Mouse (Mus musculus) liver, embryonic 15.5 days (tissue): Measurements from ENCODE around the gene 2310011J03Rik. TPM values are rescaled to one million over a fixed set of nuclear protein-coding genes. Genes with fewer than 3 reads are reported as not detected.
"Not testable (repeated sequence)": the region's sequence is repeated elsewhere in the genome, so short reads cannot be mapped to it uniquely, and the experiment has no call there.

Experiments
- ATAC-seq: fragments of 200-750 bp; cut with Nextera tagmentation; 2 replicates; pipeline ENCODE4 v1.8.0; 2017; ENCODE audit warnings: moderate number of reproducible peaks, mild to moderate bottlenecking, moderate library complexity; ENCODE audit not compliant: insufficient read depth
- H3K27ac ChIP-seq: fragments of 300-500 bp; sonication (generic); replicated peaks from 2 replicates; pipeline ENCODE4 v1.5.1; 2015; ENCODE audit warnings: mild to moderate bottlenecking, inconsistent platforms
- H3K27me3 ChIP-seq: fragments of 300-500 bp; sonication (generic); 2 replicates; pipeline ENCODE4 v1.6.1; 2015; ENCODE audit warnings: mild to moderate bottlenecking, inconsistent platforms
- H3K36me3 ChIP-seq: fragments of 300-500 bp; sonication (generic); replicated peaks from 2 replicates; pipeline ENCODE4 v1.6.1; 2015; ENCODE audit warnings: moderate library complexity, mild to moderate bottlenecking, inconsistent platforms
- H3K4me1 ChIP-seq: fragments of 300-500 bp; sonication (generic); replicated peaks from 2 replicates; pipeline ENCODE4 v1.6.1; 2015; ENCODE audit warnings: inconsistent platforms
- H3K4me2 ChIP-seq: fragments of 300-500 bp; sonication (generic); 2 replicates; pipeline ENCODE4 v1.6.1; 2015; ENCODE audit warnings: moderate library complexity, mild to moderate bottlenecking, inconsistent platforms
- H3K4me3 ChIP-seq: fragments of 300-500 bp; sonication (generic); replicated peaks from 2 replicates; pipeline ENCODE4 v1.5.1; 2015; ENCODE audit warnings: mild to moderate bottlenecking, inconsistent platforms
- H3K9ac ChIP-seq: fragments of 300-500 bp; sonication (generic); 2 replicates; pipeline ENCODE4 v1.6.1; 2015; ENCODE audit warnings: moderate library complexity, mild to moderate bottlenecking, inconsistent platforms
- H3K9me3 ChIP-seq: fragments of 300-500 bp; sonication (generic); replicated peaks from 2 replicates; pipeline ENCODE4 v1.6.1; 2016; ENCODE audit warnings: inconsistent platforms
- WGBS: fragments of 180-500 bp; shearing (Covaris S2); methylation state at CpG from one replicate; pipeline ENCODE4 v1.1.7; 2015; ENCODE audit warnings: mixed read lengths; ENCODE audit not compliant: insufficient replicate concordance; 5-methylcytosine and 5-hydroxymethylcytosine counted together
- polyA plus RNA-seq: library from polyadenylated mRNA; unstranded; fragments of >200 nt; fragmentation: Nextera tagmentation; extraction: Ambion mirVana; gene quantifications from 2 replicates; pipeline ENCODE4 v1.2.1, GENCODE M21; 2015

Gene 2310011J03Rik
- polyA plus RNA-seq, 1 experiment from 2014 or later: 32.4 TPM

DNA sequence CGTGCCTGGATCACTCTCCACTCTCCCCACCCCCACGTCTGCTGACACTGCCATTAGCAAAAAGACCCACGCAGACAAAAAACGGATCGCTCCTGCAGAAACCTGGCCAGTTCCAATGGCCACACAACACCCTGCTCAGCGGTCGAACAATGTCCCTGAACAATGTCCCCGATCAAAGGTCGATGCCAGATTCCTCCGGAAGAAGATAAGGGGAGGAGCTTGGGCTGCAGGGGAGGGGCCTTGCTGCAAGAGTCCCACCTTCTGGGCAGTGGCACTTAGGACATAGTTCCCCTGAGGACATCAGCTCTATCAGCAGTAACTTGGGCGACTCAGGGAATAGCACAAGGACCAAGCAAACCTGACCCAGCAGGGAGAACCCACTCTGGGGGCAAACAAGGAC is 31.6 kb upstream of the 2310011J03Rik start:
- no peak for ATAC-seq
- Histone ChIP-seq H3K27me3 (peaks cover 99% of the 10 kb centered on the region), H3K4me1 (peaks cover 50% of the 10 kb centered on the region)

DNA sequence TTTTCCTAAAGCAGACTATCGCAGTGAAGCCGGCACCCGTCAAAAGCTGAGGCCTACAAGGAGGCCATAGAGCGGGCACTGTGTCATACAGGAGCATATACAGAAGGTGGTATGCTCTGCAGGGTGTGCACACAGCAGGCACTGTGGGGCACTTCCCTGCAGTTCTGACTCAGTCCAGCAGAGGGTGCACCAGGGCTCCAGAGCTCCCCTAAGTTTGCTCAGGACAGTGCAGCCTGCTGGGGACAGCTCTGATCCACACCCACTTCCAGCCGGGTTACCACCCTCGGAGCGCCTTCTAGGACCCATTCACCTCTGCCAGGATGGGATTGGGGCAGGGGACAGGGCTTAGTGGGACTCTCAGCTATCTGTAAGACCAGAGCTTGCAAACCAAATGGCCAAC is 30.0 kb upstream of the 2310011J03Rik start:
- H3K4me2 ChIP-seq: no peak overlapping the region
- no peaks in the 10 kb centered on the region for H3K9me3 ChIP-seq
- no peak overlapping the region for H3K9ac ChIP-seq
- no peaks in the 10 kb centered on the region for H3K36me3 ChIP-seq
- 3% methylated on average over 7 of the region's 7 CpGs for WGBS
- peaks cover 49% of the 10 kb centered on the region for H3K4me1 ChIP-seq
- no peak overlapping the region for H3K4me3 ChIP-seq
- peak; percentile 65 for ATAC-seq
- peaks cover 97% of the 10 kb centered on the region for H3K27me3 ChIP-seq
- H3K27ac ChIP-seq: no peak overlapping the region

More for the DNA sequence above, 31.6 kb upstream of the 2310011J03Rik start:
- Histone ChIP-seq H3K9me3 (no peaks in the 10 kb centered on the region), H3K4me2 (peak overlapping the region; percentile 16; the same call in 1 of the 2 replicates), H3K4me3 (no peak overlapping the region), H3K27ac (no peak overlapping the region), H3K36me3 (no peaks in the 10 kb centered on the region), H3K9ac (no peak overlapping the region)
- 12% methylated on average over 11 of the region's 11 CpGs for WGBS

DNA sequence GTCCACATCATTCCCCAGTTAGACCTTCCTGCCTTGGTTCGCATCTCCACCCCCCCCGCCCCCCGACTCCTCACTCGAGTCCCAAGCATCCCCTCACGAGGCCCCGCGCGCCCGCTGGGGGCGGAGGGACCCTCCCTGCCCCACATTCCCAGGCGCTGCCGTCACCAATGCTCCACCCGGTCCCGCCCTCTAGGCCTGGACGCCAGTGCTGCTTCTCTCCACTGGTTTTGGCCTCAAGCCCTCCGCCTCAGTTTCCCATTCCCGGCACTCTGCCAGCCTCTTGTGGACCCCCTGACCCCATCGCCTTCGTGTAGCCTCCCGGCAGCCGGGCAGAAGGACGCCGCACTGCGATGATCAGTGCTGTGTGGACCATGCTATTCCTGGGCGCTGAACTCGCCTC is 28.6 kb upstream of the 2310011J03Rik start:
- no peak overlapping the region for H3K4me2 ChIP-seq
- peaks cover 62% of the 10 kb centered on the region for H3K4me1 ChIP-seq
- H3K36me3 ChIP-seq: no peaks in the 10 kb centered on the region
- WGBS: 22% methylated on average over 26 of the region's 26 CpGs
- ATAC-seq: no peak
- no peak overlapping the region for H3K4me3 ChIP-seq
- H3K27ac ChIP-seq: no peak overlapping the region
- H3K9ac ChIP-seq: no peak overlapping the region
- no peaks in the 10 kb centered on the region for H3K9me3 ChIP-seq
- peaks cover 89% of the 10 kb centered on the region for H3K27me3 ChIP-seq

DNA sequence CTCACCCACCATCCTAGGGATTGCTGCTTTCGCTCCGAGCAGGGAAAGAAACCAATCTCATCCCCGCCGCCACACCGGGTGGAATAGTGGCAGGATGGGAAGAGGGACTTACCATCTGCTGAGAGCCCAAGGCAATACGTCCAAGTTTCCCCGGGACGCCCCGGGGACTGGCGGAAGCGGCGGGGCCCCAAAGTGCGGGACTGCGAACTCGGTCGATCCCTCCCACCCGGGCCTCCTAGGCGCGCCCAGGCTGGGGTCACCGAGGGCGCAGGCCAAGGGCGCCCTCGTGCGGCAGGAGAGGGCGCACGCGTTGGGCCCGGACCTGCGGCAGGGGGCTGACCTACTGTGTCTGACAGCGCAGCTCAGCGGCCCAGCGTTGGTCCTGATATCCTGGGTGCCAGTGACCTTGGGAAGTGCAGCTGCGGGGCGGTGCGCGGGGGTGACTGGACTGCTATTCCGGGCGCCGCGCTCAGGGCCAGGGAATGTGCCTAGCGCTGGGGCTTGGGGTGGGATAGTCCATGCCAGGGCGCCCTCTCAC is 28.0 kb upstream of the 2310011J03Rik start, which contains the start of gene Adamtsl5:
Adamtsl5 (minus strand) TSS at position 169 of the 538 bp plus-strand sequence.
- 1% methylated on average over 42 of the region's 42 CpGs for WGBS
- peaks cover 69% of the 10 kb centered on the region for H3K4me1 ChIP-seq
- no peaks in the 10 kb centered on the region for H3K9me3 ChIP-seq
- peak within 1 kb of the TSS; percentile 54 for H3K9ac ChIP-seq
- no peak within 1 kb of the TSS for H3K27ac ChIP-seq
- peak within 1 kb of the TSS; percentile 89 for H3K4me2 ChIP-seq
- H3K36me3 ChIP-seq: no peaks in the 10 kb centered on the region
- H3K27me3 ChIP-seq: peaks cover 87% of the 10 kb centered on the region
- ATAC-seq: no peak
- peak within 1 kb of the TSS; percentile 57 for H3K4me3 ChIP-seq

DNA sequence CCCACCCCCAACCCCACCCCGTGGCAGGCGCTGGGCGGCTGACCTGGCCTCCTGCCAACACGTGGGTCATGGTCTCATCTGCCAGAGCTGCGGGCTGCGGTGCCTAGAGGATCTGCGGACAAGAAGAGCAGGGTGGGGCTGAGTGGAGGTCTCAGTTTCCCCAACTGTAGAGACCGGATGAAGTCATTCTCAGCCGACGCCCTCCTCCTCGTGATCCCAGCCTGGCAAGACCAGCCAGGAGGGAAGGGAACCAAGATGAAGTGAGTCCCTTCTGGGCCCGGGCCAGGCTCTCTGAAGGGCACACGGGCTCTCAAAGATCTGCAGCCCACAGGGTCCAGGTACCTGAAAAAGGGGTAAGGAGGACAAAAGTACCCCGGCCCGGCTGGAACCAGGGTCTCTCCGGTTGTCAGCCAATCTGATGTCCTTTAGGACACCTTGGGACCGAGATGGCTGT is 27.2 kb upstream of the 2310011J03Rik start:
- H3K4me1 ChIP-seq: peaks cover 74% of the 10 kb centered on the region
- peak overlapping the region; percentile 54; the same call in 1 of the 2 replicates for H3K9ac ChIP-seq
- H3K4me2 ChIP-seq: peak overlapping the region; percentile 89
- H3K9me3 ChIP-seq: no peaks in the 10 kb centered on the region
- H3K4me3 ChIP-seq: peak overlapping the region; percentile 57
- no peaks in the 10 kb centered on the region for H3K36me3 ChIP-seq
- H3K27me3 ChIP-seq: peaks cover 87% of the 10 kb centered on the region
- no peak for ATAC-seq
- H3K27ac ChIP-seq: no peak overlapping the region
- WGBS: 10% methylated on average over 17 of the region's 17 CpGs

DNA sequence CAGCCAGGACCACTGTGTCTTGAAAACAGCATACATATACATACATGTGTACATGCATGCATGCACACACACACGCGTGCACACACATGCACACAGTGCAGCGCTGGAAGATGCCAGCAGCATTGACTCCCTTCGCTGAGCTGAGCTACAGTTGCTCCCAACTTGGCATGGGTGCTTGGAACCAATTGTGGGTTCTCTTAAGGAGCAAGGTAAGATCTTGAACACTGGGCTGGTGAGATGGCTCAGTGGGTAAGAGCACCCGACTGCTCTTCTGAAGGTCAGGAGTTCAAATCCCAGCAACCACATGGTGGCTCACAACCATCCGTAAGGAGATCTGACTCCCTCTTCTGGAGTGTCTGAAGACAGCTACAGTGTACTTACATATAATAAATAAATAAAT is 25.6 kb upstream of the 2310011J03Rik start:
- 0 out of 2 replicates have a peak overlapping the region, but pooled peaks have one; percentile 83 for H3K4me2 ChIP-seq
- H3K9ac ChIP-seq, H3K4me3 ChIP-seq, H3K36me3 ChIP-seq, ATAC-seq, H3K9me3 ChIP-seq: not testable (repeated sequence)
- H3K27me3 ChIP-seq: peaks cover 87% of the 10 kb centered on the region
- peaks cover 84% of the 10 kb centered on the region for H3K4me1 ChIP-seq
- H3K27ac ChIP-seq: peak overlapping the region; percentile 97; the same call in 1 of the 2 replicates
- 75% methylated on average over 6 of the region's 6 CpGs for WGBS

DNA sequence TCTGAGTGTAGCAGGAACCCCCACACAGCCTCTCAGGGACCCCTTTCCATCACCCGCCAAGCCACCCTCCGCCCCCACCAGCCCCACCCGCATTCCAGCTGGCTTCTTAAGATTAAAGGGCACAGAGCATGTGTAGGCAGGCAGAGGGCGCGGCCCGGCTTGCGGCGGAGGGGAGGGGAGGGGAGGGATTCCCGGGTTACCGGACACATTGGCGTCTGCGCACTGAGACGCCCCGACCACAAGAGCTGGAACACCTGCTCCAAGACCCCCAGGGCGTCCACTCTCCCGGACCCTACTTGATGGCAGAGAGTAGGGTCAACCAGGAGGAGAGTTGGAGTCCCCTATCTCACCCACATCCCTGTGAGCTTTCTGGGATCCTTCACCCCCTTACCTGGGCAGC is 24.8 kb upstream of the 2310011J03Rik start:
- ATAC-seq: peak; percentile 22
- H3K9ac ChIP-seq: peak overlapping the region; percentile 57
- H3K4me2 ChIP-seq: peak overlapping the region; percentile 83
- peak overlapping the region; percentile 54 for H3K4me3 ChIP-seq
- 4% methylated on average over 16 of the region's 16 CpGs for WGBS
- H3K4me1 ChIP-seq: peaks cover 84% of the 10 kb centered on the region
- H3K9me3 ChIP-seq: no peaks in the 10 kb centered on the region
- H3K27ac ChIP-seq: peak overlapping the region; percentile 97
- no peaks in the 10 kb centered on the region for H3K36me3 ChIP-seq
- H3K27me3 ChIP-seq: peaks cover 87% of the 10 kb centered on the region

DNA sequence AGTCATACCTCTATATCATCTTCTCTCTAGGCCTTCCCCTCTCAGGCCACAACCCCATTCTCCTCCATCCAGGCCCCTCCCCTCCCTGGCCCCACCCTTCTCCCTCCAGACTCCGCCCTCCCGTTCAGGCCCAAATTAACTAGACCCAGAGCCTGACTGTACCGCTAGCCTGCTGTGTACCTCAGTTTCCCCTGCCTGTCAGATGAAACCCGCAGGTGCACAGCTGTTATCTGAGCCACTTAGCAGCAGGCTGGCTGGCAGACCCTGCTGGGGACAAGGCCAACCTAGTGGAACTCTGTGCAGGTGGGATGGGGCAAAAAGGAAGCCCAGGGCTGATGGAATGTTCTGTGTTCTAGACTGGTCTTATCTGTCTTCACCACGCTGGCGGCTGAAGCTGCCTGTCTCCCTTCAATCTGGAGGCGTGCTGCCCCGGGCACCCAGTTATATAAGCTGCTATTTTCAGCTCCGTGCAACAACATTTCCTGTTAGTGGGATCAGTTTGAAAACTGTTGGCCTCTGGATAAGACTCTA is 23.9 kb upstream of the 2310011J03Rik start:
- Histone ChIP-seq H3K9ac (peak overlapping the region; percentile 57), H3K27ac (peak overlapping the region; percentile 97)

DNA sequence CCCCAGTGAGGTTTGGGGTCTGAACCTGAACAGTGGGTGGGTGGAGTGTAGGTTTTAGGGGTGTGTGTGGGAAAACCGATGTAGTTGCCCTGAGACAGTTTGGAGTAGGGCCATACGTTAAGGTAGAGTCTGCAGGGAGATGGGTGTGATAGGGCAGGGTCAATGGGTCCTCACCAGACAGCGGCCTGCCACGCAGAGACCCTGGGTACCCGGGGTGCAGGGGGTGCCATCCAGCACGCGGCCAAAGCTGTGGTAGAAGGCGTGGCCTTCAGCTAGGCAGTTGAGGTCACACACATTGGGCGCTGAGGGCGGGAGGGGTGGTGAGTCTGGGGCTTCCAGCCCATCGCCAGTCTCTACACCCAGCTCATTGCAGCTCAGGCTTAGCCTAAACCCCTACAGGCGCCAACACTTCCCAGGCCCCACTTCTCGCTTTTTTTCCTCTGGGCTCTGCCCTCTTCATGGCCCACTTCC is 23.1 kb upstream of the 2310011J03Rik start:
- ATAC-seq: peak; percentile 10; the same call in 1 of the 2 replicates
- Histone ChIP-seq H3K4me1 (peaks cover 80% of the 10 kb centered on the region), H3K27ac (peak overlapping the region; percentile 97), H3K9ac (peak overlapping the region; percentile 57; the same call in 1 of the 2 replicates), H3K27me3 (peaks cover 71% of the 10 kb centered on the region), H3K36me3 (no peaks in the 10 kb centered on the region), H3K4me3 (peak overlapping the region; percentile 54), H3K9me3 (no peaks in the 10 kb centered on the region), H3K4me2 (peak overlapping the region; percentile 83)
- WGBS: 17% methylated on average over 13 of the region's 13 CpGs

More for the DNA sequence above, 23.9 kb upstream of the 2310011J03Rik start:
- Histone ChIP-seq H3K27me3 (peaks cover 78% of the 10 kb centered on the region), H3K36me3 (no peaks in the 10 kb centered on the region), H3K4me1 (peaks cover 88% of the 10 kb centered on the region), H3K4me3 (peak overlapping the region; percentile 54), H3K4me2 (peak overlapping the region; percentile 83), H3K9me3 (no peaks in the 10 kb centered on the region)
- ATAC-seq: peak; percentile 81
- 7% methylated on average over 9 of the region's 9 CpGs for WGBS

DNA sequence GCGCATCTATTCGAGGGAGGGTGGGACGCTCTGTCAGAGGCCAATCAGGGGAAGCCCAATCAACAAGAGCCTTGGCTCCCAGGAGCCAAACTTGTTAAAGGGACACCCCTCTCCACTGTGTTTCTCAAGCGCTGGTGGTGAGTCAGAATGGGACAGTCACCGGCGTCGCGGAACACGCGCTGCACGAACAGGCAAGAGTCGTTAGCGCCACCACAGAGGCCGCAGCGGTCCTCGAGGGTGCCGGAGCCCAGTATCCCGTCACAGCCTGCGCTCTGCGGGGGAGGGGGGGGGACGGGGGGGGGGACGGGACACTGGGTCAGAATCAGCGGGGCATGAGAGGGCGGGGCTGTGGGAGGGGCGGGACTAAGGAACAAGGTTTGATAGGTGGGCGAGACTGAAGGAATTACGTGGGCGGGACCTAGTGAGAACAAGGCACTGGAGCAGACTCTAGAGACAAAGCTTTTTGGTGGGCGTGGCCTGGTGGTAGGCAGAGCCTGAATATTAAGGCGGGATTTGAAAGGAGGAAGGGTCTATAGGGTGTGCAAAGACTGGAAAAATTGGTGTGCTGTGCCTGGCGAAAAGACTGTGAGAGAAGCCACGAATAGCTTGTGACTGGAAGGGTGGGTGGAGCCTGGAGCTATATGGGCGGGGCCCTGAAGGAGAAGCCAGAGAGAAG is 22.6 kb upstream of the 2310011J03Rik start:
- H3K4me2 ChIP-seq: peak overlapping the region; percentile 83
- peak overlapping the region; percentile 54 for H3K4me3 ChIP-seq
- peaks cover 74% of the 10 kb centered on the region for H3K4me1 ChIP-seq
- H3K27ac ChIP-seq: peak overlapping the region; percentile 97
- peak; percentile 20 for ATAC-seq
- under 1% methylated on average over 33 of the region's 33 CpGs for WGBS
- H3K9me3 ChIP-seq: no peaks in the 10 kb centered on the region
- no peaks in the 10 kb centered on the region for H3K36me3 ChIP-seq
- H3K27me3 ChIP-seq: peaks cover 65% of the 10 kb centered on the region
- H3K9ac ChIP-seq: peak overlapping the region; percentile 57; the same call in 1 of the 2 replicates

DNA sequence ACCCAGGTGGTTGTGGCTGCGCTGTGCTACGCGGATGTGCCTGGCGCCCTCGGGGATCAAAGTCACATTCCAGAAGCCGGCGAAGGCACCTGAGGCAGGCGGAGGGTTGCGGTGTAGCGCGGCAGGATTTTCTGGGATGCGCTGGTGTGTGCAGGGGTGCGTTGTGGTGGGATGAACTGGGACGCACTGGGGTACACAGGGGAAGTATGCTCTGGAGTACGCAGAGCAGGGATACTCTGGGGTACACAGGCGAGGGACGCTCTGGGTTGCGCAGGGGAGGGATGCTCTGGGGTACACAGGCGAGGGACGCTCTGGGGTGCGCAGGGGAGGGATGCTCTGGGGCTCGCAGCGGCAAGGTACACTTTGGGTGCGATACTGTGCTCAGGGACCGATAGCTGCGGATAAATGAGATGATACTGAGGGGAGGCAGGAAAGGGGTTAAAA is 22.0 kb upstream of the 2310011J03Rik start:
- Histone ChIP-seq H3K4me2 (peak overlapping the region; percentile 83), H3K27me3 (peaks cover 60% of the 10 kb centered on the region), H3K4me1 (peaks cover 69% of the 10 kb centered on the region), H3K9me3 (no peaks in the 10 kb centered on the region), H3K36me3 (no peaks in the 10 kb centered on the region), H3K4me3 (peak overlapping the region; percentile 54), H3K9ac (no peak overlapping the region), H3K27ac (no peak overlapping the region)
- whole genome bisulfite sequencing: 5% methylated on average over 26 of the region's 26 CpGs
- no peak for ATAC-seq
